Mouse (Mus musculus) right cerebral cortex, postnatal 25 days (tissue): ENCODE data around the gene Cox6b1.

ENCODE experiments used
- DNase-seq: peaks from one replicate; pipeline ENCODE4 v3.0.0; 2022

Gene Cox6b1

DNA sequence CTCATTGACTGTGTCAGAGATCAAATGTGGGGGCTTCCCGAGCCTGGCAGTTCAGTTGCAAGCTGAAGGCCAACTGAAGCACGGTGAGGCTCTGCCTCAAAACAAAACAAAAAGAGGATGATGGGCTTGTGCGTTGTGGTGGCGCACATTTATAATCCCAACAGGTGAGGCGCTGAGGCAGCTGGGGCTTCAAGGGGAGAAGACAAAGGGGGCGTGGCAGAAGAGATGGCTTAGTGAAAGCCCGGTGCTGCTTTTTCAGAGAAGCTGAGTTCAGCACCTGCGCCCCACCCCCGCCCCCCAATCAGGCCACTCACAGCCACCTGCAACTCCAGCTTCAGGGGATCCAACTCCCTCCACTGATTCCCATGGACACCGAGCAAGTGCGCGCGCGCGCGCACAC lies 17.5 kb downstream of the Cox6b1 start:
- no peak for DNase-seq

GRCm38 (mm10) chr7:30607706-30608309 lies 18.1 kb downstream of the Cox6b1 start:
- no peak for DNase-seq

GRCm38 (mm10) chr7:30604944-30605343 lies 21.0 kb downstream of the Cox6b1 start:
- no peak for DNase-seq

DNA sequence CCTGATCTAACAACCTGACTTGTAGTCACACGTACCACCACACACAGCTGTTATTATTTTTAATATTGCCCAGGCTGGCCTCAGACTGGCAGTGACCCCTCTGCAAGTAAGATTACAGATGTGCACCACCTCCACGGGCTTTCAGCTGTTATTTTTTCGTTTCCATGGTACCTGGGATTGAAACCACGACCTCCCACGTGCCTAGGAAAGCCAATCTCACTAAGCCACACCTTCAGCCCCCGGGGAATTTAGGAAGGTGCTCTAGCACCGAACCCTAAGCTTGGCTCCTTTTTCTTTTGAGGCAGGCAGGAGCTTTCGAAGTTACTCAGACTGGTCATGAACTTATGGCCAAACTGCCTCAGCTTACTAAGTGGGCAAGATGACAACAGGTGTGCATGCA lies 21.5 kb downstream of the Cox6b1 start:
- no peak for DNase-seq

DNA sequence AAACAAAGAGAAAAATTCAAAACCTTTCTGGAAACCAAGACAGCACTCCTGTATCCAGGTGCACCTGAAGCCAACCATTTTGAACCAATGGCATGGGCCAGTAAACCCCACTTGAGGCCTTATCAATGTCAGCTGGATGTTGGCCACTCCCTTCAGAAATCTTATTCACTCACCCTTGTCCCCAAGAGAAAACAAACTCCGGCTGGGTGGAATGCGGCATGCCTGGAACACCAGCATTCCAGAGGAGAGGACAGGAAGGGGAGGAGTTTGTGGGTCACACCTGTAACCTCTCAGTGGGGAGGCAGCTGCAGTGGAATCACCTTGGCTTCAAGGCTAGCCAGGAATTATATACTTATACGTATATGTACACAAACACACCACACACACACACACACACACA lies 23.4 kb downstream of the Cox6b1 start:
- DNase-seq: no peak

DNA sequence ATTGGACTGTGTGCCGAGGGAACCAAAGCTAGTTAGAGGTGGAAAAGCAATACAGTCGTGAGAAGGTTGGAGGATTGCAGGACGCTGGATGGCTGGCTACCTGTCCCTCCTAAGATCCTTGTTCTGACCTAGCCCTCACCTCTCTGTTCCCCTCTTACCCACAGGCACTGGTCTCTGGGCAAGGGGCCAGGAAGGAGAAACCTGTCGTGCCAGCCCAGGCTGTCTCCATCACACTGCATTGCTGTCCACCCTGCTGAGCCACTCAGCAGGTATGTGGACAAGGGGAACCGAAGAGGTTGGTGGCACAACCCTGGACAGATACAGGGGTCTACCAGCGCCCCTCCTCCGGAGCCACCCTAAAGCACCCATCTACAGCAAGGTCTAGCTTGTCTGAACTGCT lies 25.3 kb downstream of the Cox6b1 start:
- DNase-seq: no peak

GRCm38 (mm10) chr7:30599933-30600353 lies 26.0 kb downstream of the Cox6b1 start:
- DNase-seq: peak; percentile 88

- no peak for DNase-seq
Measured at GRCm38 (mm10) chr7:30598786-30599185, 27.2 kb downstream of the Cox6b1 start, which contains the start of gene Zbtb32. Zbtb32 (minus strand) TSS chr7:30598909.

DNA sequence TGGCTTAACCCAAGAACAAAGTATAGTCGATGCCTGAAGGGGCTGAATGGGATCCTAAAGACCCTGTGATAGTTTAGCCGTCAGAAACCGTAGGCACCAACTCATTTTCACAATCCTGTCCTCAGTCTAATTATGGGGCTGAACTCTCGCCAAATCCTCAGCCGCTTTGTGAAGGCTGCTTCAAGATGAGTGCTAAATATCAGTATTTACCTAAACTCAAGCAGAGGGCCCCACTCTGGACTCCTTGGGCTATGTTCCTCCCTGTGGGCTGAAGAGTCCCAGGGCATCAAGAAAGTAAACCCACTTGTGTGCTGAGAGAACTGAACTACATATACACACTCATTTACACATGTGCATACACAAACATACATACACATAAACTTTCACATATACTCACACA lies 29.1 kb downstream of the Cox6b1 start:
- no peak for DNase-seq

- no peak for DNase-seq
Measured at GRCm38 (mm10) chr7:30596093-30596492, 29.9 kb downstream of the Cox6b1 start.

DNA sequence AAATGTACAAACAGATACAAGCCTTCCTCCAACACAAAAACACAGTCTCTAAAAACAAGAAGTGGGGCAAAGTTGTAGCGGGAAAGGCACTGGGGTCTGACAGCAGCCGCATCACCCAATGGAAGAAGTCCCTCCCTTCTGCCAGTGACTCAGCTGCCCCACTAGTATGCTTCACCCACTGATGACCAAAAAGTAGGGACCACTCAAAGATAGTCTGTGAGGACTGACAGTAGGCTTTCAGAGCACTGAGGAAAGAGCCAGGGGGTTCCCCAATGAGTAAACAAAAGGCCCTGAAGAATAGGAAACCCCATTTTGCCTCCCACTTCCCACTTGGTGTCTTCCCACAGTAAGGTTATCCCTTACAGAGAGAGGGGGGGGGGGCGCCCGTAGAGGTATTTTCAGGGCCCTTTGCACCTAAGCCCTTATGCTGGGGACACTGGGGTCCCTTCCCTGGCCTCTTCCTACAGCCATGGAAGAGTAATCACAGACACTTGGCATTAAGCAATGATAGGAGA lies 31.4 kb downstream of the Cox6b1 start:
- no peak for DNase-seq

DNA sequence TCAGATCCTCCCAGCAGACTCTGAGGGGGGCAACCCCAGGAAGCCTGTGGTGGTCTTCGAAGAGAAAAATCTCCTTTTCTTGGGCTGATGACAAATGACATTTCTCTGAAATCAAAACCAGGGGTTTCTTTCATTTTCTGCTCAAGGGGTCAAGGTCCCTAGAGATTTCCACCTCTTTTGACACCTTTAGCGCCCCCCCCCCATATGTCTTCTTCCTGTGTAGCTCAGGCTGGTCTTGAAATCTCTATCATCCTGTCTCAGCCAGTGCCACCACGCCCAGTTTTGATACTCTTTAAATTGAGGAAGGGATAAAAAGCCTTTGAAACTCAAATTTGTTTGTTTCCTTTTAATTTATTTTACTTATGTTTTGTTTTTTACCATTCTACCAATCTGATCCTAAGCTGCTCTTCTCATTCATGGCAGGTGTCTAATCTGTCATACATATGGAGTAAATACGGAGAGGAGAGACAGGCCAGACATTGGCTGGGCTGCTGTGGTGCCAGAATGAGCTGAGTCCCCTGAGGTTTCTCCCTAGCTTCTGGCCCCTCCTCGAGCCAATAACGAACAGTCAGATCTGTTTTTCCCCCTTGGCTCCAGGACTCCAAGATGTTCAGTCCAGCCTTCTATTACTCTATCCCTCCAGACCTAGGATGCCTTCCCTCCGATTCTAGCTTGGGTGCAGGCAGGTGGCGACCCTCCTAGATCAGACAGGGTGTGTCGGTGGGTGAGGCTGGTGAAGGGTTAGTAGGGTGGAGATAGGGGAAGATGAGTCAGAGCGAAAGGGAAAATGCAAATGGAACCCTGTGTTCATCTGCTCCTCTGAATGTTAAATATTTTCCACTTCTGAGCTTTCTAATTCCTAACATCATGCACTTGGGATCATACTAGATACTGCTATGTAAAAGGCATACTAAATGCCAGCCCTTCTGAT lies 32.1 kb downstream of the Cox6b1 start:
- DNase-seq: no peak

DNA sequence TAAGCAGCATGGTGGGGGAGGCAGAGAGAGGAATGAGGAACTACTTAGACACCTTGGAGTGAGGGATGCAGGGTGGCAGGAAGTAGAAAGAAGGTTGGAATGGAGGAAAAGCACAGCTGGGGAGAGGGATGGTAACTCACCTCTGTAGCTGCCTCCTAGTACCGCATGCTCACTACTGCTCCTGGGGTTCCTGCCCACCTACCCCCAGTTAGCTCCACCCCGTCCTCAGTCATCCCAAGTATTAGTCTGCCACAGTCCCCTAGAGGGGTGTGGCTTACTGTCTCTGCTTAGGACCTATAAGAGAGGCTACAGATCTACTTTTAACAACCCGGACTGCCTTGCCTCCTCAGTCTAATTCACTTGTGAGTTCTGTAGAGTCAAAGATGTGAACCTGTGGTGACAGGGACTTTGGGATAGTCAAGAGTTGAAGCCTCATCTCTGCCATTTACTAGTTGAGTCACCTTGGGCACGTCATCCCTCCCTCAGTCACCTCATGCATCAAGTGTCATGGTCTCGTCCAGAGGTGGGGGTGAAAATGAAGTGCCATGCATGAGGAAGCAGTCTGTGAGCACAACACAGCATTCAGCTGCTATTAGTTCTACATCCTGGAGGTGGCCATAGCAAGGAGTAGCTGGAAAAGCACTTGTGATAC lies 33.1 kb downstream of the Cox6b1 start:
- no peak for DNase-seq

DNA sequence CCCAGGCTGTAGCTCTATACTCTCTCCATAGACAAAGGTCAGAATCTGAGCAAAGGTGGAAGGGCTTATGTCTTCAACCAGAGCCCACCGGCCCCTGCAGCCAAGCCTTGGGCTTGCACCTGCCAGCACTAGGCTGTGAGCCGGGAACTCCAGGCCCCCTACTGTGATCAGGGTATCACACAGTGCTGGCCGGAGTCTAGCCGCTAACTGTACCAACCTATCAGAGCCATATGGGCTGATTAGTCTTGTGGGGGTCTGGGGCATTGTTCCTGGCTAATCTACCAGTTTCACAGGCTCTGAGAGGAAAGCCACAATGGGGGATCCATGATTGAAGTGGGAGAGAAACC lies 34.4 kb downstream of the Cox6b1 start:
- DNase-seq: no peak

DNA sequence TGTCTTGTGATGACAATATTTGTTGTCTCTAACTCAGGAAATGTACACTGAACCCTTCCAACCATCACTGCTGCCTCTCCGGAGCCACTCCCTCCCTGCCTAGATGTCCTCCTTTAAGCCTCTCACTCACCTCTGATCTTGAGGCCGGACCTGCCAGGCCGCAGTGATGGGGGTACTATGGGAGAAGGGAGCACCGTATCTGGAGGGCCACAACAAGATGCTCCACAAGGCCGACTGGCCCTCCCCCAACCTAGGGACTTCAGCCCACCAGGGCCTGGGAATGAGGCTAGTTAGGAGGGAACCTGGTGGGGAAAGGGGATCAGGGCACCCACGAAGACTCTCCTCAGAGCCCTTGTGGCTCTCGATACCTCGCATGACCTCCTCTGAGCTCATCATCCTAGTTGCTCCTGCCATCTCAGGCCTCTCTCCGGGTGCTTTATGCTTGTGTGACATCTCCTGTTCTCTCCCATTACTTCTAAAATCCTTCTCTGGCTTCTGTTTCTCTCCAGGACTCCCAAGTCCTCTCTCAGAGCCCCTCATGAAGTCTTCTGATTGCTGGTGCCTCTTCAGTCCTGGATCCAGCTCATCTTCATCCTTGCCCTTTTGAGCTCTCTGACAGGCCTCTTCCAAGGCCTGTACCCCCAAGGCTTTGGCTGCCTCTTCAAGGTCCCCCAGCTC lies 34.9 kb downstream of the Cox6b1 start:
- no peak for DNase-seq

- peak; percentile 78 for DNase-seq
Measured at GRCm38 (mm10) chr7:30589435-30590301, 36.3 kb downstream of the Cox6b1 start.

- DNase-seq: peak; percentile 98
Measured at GRCm38 (mm10) chr7:30588676-30589434, 37.1 kb downstream of the Cox6b1 start, which contains the start of gene Kmt2b. Kmt2b (minus strand) TSS chr7:30588726.

DNA sequence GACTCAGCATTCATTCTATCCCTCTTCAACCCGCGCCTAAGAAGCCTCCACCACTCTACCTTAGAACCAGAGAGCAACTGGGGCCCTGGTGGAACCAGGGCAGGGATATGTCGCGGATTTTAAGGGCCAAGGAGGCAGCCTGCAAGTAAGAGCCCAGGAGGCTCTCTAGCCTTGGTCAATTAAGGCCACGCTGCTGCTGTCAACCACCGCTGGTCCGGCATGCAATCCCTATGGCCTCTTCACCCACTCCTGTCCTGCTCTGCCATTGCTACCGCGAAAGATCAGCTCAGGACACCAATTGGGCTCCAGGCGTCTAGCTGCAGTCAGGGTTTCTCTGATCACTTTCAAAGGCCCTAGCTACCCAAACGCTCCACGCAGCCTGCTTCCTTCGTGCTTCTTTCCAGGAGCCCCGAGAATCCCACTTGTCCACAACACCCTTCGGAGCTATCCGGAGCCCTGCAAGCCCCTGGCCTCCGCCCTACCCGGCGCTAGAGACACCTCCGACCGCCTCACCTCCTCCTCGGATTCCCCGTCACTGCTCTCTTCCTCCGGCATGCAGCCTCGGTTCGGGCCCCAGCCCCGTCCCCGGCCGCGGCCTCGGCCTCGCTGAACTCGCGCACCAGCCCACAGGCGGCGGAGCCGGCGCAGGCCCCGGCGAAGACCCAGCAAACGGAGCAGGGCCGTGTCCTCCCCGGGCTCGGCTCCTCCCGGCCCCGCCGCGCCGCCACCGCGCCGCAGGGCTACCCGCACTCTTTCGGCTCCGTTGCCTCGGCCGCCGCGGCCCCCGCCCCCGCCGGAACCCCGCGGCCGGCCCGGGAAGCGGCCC lies 37.9 kb downstream of the Cox6b1 start:
- peak; percentile 72 for DNase-seq

GRCm38 (mm10) chr7:30586455-30587020 lies 39.4 kb downstream of the Cox6b1 start:
- DNase-seq: no peak

DNA sequence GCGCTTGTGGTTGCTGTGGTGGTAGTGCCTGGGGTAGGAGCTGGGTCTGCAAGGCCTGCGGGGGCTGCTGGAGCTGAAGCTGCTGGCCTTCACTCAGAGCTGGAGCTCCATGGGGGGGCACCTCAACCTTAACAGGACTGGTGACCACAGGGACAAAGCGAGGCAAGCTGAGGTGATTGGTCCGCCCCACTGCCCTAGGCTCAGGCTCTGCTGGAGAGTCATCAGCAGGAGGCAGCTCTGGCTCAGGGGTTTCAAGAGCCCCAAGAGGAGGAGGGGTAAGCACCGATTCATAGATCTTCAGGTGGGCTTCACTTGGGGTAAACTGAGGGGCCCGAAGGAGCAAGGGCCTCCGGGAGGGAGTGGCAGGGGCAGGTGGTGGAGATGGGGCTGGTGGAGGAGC lies 40.8 kb downstream of the Cox6b1 start:
- no peak for DNase-seq
